Mouse (Mus musculus) cerebellum, postnatal 10 days (tissue): ENCODE data around the gene Pde4d.

Experiments used
- DNase-seq, 2 experiments: peaks; one replicate each; pipeline ENCODE4 v3.0.0; 2021; ENCODE audit warnings: mixed read lengths in 2 of 2

The Pde4d gene

DNA sequence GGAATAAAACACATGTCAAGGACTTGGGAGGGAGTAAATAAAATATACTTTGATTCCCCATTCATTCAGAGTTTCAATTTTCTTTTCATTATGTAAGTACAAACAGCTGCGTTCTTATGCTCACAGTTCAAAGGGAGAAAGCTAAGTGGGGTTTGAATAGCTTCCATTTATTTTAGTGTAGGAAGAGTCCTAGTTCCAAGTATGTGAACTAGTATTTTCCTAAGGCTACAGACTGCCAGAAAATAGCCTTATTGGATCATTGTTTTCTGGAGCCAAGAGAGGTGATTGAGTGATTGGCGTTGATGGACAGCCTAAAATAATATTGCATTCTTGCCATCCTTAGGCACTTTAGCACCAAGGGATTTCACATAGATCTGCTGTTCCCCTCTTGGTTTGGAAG, 41.1 kb downstream of the Pde4d start:
- no peak for DNase-seq

DNA sequence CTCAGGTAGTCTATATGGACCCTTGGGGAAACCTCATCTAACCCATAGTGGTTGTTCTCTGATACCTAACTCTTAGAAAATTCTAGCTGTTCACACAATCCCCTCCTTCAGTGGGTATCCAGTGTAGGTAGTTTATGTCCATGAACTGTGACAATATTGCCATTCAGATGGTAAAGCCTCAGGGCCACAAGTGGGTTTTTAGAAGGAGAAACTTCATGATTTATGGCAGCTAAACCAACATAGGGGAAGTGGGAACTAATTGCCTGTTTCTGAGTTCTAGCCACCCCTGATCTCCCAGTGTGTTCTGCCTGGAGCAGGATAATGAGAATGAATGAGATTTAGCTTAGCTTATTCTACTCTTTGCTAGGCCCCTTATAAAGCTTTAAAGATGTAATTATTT, 43.1 kb downstream of the Pde4d start:
- no peak for DNase-seq

DNA sequence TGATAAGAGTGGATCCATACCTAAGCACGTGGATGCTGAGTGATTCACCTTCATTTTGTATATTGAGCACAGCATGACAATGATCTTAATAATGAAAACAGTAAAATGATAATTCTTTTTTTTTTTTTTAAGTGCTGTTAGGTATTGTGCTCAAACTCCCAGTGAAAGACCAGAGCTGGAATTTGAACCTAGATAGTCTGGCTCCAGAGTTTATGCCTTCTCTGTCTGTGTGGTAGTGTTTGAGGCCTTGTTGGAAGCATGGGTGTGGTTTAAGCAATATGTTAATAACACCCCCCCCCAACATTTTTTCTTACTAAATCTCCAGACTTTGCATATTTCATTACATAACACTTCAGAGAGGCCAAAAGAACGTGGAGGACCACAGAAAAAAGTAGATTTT, 44.6 kb downstream of the Pde4d start:
- DNase-seq, result no peak

DNA sequence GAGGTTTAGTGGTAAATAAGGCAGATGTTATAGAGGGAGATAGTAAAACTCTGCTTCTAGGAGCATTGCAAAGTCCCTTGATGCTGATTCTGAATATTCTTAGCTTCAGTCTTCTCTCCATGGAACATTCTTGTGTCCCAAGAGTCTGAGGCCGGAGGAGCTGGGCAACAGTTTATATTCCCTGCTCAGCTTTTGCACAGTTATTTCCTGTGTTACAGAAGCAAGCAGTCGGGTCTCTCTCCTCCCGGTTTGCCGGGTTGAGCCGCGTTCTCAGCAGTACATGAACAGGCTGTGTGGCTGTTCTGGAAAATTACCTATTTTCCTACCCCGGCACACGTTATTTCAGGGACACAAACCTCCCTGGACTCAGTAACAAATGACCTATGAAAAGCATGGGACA, 48.0 kb downstream of the Pde4d start:
- DNase-seq, result peak in 1 of 2 experiments; percentile 2

DNA sequence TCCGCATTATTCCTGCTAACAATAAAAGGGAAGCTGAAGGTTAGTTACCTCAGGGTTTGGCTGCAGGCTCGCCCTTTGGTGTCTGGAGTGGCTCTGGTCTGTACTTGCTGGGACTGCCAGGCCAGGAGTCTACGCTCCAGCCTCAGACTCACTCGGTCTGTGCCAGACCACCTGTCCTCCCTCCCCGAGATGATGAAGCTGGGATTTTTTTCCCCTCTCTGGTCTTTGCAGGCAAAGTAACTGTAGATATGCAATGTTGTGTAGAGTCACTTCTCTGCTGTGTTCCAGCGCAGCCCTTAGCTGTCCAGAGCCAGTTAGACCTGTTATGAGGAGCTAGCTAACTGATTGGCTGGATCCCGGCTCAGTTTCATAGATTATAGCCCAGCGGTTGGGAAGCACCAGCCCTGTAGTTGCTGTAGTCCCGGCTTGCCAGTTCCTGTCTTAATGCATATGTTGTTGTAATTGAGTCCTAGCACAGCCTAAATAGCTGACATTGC, 48.5 kb downstream of the Pde4d start:
- DNase-seq, result peak; percentile 3 to 19

DNA sequence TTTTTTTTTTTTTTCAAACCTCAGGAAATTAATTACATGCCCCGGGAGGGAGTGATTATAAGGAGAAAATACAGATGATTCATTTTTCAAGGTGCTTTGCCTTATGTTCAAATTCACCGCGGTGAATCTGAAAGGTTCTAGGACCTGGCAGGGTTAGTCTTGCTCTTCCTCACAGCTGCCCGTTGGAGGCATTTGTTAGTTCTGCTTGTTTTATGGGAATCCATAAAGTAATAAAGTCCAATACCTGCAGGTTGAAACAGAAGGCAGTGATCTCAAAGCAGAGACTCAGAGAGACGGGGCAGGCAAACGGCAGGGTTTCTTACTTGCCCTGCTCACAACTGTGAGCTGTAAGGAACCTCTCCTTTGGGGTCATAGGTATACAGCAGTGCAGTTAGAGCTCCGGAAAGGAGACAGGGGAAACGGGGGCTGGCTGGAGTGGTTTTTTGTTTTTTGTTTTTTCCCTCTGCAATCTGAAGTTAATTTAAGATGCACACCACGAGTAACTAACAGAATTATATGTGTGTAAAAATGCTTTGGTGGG, 49.1 kb downstream of the Pde4d start:
- no peak for DNase-seq

DNA sequence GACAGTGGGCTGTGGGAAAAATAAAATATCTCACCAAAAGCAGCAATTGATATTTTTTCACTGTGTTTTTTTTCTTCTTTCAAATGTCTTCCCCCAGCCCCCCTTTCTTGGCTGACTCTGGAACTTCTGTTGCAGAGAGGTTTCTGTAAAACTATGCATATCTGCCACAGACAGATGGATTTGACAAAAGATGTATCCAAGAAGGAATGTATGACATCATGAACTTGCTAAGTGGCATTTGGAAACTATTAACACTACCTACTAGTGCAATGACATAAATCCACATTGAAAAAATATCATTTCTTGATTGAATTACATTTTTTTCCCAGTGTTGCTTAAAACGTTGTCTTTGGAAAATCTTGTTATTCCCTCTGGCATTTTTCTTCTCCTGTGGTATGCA, 51.6 kb downstream of the Pde4d start:
- no peak for DNase-seq

DNA sequence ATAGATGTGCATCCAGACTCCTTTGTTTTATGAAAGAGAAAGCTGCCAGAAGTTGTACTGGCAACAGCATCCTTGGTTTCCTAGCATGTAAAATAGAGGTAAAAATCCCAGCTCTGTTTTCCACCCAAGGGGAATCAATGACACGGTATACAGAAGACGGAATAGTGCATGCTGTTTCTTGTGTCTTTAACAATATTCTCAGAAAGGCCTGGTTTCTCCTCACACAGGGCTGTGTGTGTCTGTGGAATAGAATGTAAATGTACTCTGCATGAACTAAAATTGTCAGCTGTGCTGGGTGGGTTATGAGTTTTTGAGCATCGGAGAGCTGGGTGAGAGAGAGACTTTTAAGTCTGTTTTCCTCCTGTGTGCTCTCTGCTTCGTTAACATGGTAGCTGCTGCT, 74.8 kb downstream of the Pde4d start:
- DNase-seq, result no peak

DNA sequence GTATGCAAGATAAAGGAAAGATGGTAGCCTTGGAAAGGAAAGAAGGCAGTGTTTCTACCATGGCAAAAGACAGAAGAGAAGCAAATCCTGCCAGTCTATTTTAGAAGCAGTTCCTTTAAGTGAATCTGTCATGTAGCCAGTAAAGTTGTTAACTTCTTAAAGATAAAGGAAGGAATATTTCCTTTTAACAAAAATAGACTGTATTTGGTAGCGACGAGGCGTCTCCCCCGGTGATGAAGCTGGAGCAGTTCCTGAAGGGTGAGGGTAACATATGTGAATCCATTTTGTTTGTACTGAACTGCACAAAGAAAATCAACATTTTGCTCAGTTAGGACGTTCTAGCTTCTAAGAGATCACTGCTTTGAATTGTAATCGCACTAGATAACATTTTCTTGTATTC, 75.2 kb downstream of the Pde4d start:
- no peak for DNase-seq

DNA sequence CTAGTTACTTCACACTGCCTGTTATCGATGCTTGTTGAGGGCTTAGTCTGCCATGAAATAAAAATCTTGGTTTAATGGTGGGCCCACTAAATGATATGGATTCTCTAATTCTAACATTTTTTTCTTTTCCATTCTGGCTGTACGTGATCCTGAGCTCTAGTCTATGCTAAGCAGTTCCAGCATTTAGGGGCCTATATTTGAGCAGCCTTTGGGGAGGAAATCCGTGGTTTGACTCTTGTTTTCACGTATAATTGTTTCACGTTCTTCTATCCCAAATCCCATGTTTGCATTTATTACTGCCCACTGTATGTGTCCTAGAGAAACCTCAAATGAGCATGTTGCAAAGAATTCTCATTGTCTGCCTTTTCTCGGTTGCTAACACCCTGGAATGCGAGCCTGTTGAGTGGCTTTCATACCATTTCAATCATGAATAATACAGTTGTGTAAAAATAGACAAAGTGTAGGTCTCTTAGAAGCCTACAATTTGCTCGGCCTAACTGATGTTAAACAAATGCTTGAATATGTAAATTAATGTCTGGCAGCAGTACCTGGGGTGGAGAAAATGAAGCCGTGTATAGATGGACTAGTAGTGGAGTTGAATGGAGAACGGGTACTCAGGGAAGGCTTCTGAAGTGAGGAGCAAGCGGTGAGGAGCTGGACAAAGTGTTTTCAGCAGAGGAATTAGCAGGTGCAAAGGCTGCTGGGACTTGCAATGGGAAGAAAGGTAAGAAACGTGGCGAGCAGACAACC, 76.7 kb downstream of the Pde4d start:
- no peak for DNase-seq

DNA sequence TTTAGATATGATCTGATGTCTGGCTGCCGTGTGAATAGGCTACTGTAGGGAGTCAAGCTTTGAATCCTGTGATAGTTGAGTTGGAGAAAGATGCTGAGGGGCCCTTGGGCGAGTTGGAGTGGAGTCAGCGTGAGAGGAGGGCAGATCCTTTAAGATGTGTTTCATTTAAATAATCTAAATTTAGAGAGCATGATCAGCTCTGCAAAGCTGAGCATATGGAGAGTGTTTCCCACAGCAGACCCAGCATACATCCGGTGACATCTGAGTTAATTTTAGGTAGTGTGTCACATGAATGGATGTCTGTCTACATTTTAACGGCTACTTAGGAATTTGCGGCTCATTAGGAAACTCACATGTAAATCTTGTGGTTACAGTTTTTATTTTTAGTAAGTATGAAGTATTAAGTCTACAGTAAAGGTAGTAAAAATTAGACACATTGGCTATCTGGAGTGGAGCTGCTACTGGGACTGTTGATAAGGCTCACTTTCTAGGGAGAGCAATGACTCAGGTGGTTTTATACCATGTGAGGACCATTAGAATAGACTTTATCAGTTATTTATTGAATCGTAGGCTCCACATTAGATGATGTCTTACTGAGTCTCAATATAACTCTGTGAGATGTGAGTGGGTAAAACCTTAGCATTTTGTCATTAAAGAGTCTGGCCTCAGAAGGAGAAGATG, 77.5 kb downstream of the Pde4d start:
- DNase-seq, result no peak

DNA sequence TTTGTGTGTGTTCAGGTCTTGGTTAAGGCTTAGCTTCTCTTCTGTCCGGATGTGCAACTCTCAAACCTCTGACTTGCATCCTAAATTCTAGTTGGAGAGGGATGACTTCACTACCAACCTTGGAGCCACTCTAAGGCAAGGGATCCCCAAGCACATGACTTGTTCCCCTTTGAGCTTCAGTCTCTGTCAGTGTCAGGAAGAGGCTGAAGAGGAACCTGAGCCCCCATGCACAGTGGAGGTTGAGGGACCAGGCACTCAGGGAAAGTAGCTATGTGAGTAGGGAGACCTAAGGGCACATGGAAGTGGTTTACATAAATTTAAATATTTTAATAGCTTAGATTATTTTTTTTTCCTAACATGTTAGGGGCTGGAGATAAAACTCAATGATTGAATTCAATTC, 78.6 kb downstream of the Pde4d start:
- no peak for DNase-seq

DNA sequence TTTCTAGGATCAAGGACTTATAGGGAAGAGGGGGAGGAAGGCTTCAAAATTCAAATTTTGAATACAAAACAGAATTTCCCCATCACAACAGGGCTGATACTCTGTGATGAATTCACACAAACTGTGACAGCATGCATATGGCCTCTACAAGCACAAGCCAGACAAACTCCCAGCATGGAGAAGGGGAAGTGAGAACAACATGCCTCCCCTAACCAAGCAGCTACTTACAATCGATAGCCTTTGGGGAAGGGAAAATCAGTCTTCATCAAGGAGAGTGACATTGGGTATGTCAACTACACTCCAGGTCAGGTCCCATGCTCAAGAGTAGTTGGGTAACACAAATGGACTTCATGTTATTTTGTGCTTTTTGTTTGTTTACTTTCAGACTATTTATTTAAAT, 83.1 kb downstream of the Pde4d start:
- DNase-seq, result no peak

DNA sequence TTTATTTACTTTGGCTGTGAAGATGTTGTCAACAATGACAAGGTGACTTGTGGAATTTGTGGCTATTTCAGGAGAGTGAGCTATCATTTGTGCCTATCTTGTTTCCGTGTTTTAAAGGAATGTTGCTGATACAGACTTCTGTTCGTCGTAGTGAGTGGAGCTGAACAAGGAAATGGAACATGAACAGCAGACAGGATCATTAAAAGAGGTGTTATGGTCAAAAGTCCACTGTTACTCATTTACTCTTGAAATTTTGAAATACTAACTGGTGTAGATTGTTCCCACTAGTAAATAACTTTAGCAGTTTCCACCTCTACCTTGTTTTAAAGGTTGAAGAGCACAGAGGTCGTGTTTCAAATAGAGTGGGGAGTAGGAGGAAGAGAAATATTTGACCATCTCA, 86.7 kb downstream of the Pde4d start:
- DNase-seq, result no peak

DNA sequence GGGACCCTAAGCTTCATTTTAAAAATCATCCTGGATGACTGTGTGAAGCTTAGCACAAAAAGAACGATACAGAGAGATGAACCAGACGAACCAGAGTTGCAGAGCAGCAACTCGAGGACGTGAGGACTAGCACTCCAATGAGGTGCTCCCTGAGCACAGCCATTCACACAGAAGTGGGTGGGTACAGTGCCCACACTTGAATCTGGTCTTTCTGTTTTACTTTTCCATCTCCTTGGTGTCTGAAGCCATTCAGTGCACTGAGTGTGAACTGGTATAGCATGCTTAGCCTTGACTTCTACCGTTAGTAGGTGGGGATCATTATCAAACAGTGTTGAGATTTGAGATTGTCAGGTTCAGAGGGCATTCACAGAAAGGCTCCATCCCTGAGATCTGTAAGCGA, 87.2 kb downstream of the Pde4d start:
- no peak for DNase-seq

DNA sequence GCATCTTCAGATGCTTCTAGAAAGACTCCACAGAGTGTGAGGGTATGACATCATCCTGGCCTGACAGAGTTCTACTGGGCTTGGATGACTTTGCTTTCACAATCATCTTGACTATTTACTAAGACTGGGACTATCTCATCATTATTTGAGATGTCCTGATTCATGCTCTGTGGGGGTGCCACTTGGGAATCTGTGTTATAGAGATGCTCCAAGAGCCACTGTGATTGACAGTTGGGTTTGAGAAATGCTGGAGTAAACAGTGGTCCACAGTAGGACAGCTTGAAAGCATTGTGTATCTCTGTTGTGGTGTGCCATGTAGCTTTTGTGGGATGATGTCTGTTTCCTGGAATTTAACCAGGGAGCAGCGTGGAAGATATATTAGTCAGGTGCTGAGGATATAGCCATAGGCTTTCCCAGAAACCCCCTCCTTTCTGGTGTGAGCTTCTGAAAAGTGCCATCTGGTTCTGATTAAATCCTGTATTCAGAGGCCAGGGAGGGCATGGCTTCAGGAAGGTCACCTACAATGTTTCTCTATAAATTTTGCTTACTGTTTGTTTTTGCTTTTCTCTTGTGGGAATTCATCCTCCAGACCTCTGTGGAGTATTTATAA, 89.1 kb downstream of the Pde4d start:
- DNase-seq, result peak in 1 of 2 experiments; percentile 1

DNA sequence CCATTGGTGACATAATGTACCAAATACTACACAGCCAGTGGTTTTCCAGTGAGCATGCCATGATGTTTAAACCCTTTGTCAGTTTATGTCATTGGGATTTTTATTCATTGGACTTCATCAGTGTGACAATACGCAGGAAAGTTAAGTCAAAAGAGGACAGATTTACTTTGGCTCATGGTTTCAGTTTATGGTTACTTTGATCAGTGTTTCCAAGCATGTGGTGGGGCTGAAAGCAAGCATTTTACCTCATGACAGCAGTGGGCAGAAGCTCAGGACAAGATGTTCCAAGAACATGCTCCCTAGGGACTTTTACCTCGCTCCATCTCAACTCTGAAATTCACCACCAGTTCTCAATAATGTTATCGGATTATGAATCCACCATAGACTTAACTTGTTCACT, 91.7 kb downstream of the Pde4d start:
- DNase-seq, result no peak

DNA sequence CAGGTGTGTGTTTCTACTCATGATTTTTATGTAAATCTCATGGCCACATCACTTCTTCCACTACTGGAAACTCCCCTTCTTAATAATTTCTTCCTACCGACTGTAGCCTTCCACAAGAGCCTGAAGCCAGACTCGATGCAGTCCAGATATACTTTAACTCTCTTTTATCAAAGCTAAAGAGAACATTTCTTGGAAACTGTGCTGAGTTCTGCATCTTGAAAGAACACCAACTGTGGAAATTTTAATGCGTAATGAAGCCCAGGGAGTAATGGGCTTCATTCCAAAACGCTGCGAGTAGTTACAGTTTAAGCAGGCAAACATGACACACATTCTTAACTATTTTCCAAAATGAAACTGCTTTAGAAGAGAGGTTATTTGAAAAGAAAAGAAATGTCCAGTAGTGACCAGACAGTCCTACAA, 92.6 kb downstream of the Pde4d start:
- DNase-seq, result peak; percentile 14 to 24

DNA sequence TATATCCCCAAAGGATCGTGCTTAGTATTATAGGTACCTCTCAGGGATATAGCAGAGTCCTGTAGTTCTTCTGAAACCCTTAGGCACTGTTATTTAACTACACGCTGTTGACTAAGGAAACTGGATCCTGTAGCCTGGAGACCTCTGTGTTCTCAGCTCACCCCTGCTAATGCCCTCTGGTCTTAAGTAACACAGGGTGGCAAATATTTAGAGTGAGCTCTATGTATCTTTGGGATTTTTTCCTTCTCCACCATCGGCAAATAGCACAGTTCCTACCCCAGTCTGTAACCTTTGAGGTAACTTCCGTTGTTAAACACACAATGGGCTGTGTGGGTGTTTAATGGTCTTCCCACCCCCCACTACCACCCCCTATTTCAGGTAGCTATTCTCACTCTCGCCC, 102.5 kb downstream of the Pde4d start:
- DNase-seq, result no peak

DNA sequence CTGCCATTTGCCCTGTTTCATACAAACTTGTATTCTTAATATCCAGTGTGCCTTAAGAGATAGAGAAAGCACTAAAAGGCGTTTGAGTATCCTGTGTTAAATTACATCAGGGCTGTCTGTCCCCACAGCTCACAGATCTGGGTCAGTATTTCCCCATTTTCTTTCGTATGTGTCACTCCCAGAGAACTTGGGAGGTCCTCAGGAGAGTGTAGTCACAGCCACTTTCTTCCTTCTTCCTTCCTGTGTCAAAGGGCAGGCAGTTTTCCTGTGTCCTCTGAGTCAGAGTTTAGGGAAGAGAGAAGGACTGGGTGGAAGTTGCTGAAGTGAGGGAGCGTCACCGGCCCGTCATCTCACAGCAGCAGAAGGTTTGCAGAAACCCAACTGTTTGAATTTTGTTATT, 103.2 kb downstream of the Pde4d start:
- no peak for DNase-seq

DNA sequence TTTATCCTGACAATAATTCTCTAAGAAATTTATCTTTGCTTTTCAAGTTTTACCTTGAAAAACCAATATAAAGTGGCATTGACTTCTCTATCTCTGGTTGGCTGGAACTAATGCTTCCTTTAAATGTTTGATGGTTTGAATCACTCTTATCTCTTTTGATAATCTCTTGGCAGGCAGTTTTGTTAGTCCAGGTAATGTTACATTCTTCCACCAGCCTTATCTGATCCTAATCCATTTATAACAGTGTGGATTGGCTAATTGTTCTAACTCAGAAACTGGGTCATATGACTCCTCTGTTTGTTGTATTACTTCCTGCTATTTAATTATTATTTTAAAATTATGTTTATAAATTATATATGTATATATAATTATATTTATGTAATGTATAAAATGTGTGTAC, 105.2 kb downstream of the Pde4d start:
- DNase-seq, result no peak

DNA sequence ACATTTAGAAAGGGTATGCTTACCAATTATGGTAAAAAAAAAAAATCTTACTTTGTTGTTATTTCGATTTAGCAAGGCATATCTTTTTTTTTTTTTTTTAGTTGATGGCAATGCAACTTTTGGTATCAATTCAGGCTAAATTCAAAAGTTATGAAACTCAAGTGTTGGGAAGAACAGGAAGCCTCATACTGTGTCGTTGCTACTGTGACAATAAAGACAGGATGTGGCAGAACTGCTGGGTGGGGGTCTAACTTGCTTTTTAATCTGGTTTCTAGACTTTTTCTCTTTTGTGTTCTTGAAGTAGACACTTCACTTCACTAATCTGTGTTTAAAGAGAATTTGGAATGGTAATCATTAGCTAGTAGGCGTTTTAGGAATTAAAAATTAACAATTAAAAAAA, 147.2 kb downstream of the Pde4d start:
- DNase-seq, result no peak

DNA sequence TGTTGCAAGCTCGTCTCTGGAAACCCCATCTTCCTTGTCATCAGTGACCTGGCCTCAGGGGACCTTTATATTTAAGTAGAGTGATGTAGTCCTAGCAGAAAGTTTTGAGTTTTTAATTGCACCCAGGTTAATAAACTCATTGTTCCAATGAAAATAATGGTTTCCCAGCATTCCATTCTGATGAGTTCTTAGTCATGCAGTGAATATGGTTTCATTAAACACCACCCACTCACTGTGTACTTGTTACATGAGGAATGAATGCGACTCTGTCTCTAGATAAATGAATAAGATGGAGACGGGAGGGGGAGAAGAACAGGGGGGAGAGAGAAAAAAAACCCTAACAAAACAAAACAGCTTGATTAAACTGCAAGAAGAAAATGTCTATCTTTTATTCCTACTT, 148.9 kb downstream of the Pde4d start:
- no peak for DNase-seq
